Mouse (Mus musculus) forebrain, embryonic 16.5 days (tissue): ENCODE results near the gene Tnfrsf11a. TPM values are rescaled to one million over a fixed set of nuclear protein-coding genes. Genes with fewer than 3 reads are reported as not detected.
A peak's percentile ranks its signal among the peaks of the same experiment; 100 is the strongest.
"Not testable (repeated sequence)": the region's sequence is repeated elsewhere in the genome, so short reads cannot be mapped to it uniquely, and the experiment has no call there.

Experiments
- ATAC-seq: fragments of 200-750 bp; cut with Nextera tagmentation; 2 replicates; pipeline ENCODE4 v1.8.0; 2017; ENCODE audit warnings: mild to moderate bottlenecking, moderate library complexity
- H3K27ac ChIP-seq: fragments of 300-500 bp; sonication (generic); 2 replicates; pipeline ENCODE4 v1.5.1; 2014; ENCODE audit warnings: low read length, control low read depth
- H3K27me3 ChIP-seq: fragments of 300-500 bp; sonication (generic); replicated peaks from 2 replicates; pipeline ENCODE4 v1.6.1; 2014; ENCODE audit warnings: low read length; ENCODE audit not compliant: control insufficient read depth, insufficient read depth
- H3K36me3 ChIP-seq: fragments of 300-500 bp; sonication (generic); 2 replicates; pipeline ENCODE4 v1.6.1; 2014; ENCODE audit not compliant: control insufficient read depth, insufficient read depth
- H3K4me1 ChIP-seq: fragments of 300-500 bp; sonication (generic); replicated peaks from 2 replicates; pipeline ENCODE4 v1.6.1; 2014; ENCODE audit warnings: low read length; ENCODE audit not compliant: control insufficient read depth, insufficient read depth
- H3K4me2 ChIP-seq: fragments of 300-500 bp; sonication (generic); 2 replicates; pipeline ENCODE4 v1.6.1; 2014; ENCODE audit warnings: mild to moderate bottlenecking, low read length, control low read depth
- H3K4me3 ChIP-seq: fragments of 300-500 bp; sonication (generic); replicated peaks from 2 replicates; pipeline ENCODE4 v1.5.1; 2014; ENCODE audit warnings: mild to moderate bottlenecking, low read length, control low read depth
- H3K9ac ChIP-seq: fragments of 300-500 bp; sonication (generic); replicated peaks from 2 replicates; pipeline ENCODE4 v1.6.1; 2014; ENCODE audit warnings: low read depth, low read length, control low read depth
- H3K9me3 ChIP-seq: fragments of 300-500 bp; sonication (generic); 2 replicates; pipeline ENCODE4 v1.6.1; 2016; ENCODE audit warnings: low read length; ENCODE audit not compliant: control insufficient read depth
- WGBS: fragments of 180-500 bp; shearing (Covaris S2); extraction: QIAGEN DNeasy Blood & Tissue Kit; methylation state at CpG from one replicate; pipeline ENCODE4 v1.1.7; 2014; 5-methylcytosine and 5-hydroxymethylcytosine counted together
- polyA plus RNA-seq: library from polyadenylated mRNA; unstranded; fragments of >200 nt; fragmentation: Nextera tagmentation; extraction: Ambion mirVana; gene quantifications from 2 replicates; pipeline ENCODE4 v1.2.1, GENCODE M21; 2015

The Tnfrsf11a gene
- polyA plus RNA-seq, 1 experiment from 2014 or later, result 0.18 TPM

DNA sequence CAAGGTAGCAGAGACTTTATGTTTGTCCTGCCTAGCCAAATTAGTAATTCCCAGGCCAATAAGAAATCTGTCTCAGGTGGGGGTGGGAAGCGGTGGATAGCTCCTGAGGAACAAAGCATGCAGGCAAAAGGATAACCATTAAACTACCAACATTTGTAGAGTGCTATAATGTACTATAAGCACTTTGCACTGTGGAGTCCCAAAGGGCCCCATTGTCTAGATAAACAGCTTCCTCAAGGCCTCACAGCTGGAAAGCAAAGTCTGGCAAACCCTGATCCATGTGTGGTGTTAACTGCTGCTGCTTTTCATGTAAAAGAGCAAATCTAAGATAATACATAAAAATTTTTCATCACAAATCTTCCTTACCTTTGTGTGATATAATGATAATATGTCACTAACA is 27.6 kb upstream of the Tnfrsf11a start:
- Histone ChIP-seq H3K9me3 (no peaks in the 10 kb centered on the region), H3K4me1 (no peaks in the 10 kb centered on the region), H3K4me3 (no peak overlapping the region), H3K27me3 (no peaks in the 10 kb centered on the region), H3K4me2 (no peak overlapping the region), H3K27ac (no peak overlapping the region), H3K9ac (no peak overlapping the region), H3K36me3 (peaks cover 17% of the 10 kb centered on the region)
- 91% methylated on average over 1 of the region's 1 CpGs for WGBS
- ATAC-seq, result no peak

GRCm38 (mm10) chr1:105758798-105759197 is 21.7 kb upstream of the Tnfrsf11a start:
- no peak overlapping the region for H3K4me3 ChIP-seq
- H3K27me3 ChIP-seq, result no peaks in the 10 kb centered on the region
- no peak; the same call in 1 of the 2 replicates for ATAC-seq
- H3K36me3 ChIP-seq, result no peaks in the 10 kb centered on the region
- H3K9me3 ChIP-seq, result 0 out of 2 replicates have a peak, but pooled peaks cover 2% of the 10 kb centered on the region
- no peak overlapping the region for H3K4me2 ChIP-seq
- H3K4me1 ChIP-seq, result no peaks in the 10 kb centered on the region
- 90% methylated on average over 4 of the region's 4 CpGs for WGBS
- no peak overlapping the region for H3K9ac ChIP-seq
- no peak overlapping the region for H3K27ac ChIP-seq

DNA sequence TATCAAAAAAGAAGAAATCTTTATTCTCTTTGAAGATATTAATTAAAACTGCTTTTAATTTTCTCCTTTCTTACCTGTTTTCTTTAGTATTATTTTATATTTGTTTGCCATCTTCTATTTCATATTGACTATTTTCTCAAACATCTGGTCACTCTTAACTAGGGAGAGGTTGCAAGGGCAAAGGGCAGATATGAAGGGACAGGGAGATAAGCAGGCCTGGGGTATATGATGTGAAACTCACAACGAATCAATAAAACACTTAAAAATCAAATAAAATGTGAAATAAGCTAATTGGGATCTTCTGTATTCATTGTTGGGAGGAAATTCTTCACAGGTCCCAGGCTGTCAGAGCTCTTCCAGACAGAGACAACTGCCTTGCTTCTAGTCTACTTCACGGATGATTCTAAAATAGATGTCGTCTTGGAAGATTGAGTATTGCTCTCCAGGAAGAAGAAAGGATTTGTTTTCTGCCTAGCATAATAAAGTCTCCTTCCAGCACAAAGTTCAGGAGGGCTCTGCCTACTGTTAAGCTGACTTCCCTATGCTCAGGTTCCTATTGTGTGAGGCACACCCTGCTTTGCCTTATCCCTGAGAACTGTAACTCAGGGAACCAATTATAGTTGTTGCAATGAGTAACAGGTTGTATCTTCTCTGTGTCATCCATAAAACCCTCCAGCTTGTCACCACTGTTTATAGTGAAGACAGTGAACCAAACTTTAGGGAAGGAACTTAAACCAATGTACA is 20.9 kb upstream of the Tnfrsf11a start:
- no peak overlapping the region for H3K4me3 ChIP-seq
- H3K9ac ChIP-seq, result no peak overlapping the region
- no peak overlapping the region for H3K27ac ChIP-seq
- no peak for ATAC-seq
- H3K4me1 ChIP-seq, result no peaks in the 10 kb centered on the region
- H3K36me3 ChIP-seq, result no peaks in the 10 kb centered on the region
- 0 out of 2 replicates have a peak, but pooled peaks cover 2% of the 10 kb centered on the region for H3K9me3 ChIP-seq
- no peak overlapping the region for H3K4me2 ChIP-seq
- H3K27me3 ChIP-seq, result no peaks in the 10 kb centered on the region
- WGBS, result 85% methylated on average over 3 of the region's 3 CpGs

DNA sequence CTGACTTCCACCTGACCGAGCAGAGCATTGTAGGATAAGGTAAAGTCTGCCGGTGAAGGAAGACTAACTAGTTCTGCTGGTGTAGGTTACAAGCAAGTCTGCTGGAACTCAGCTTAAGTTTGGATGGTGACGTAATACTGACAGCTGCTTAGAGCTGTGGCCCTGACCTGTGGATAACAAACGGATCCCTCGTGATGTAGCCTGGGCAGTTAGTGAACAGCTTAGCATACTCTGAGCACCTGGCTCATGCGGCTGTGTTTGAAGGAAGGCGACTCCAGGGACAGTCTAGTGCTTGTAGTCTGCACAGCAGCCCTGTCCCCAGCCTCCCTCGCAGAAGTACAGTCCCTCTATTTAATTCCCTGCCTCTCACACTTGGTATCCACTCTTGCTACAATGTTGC is 14.9 kb upstream of the Tnfrsf11a start:
- Histone ChIP-seq H3K9ac (no peak overlapping the region), H3K4me2 (no peak overlapping the region), H3K27ac (no peak overlapping the region), H3K36me3 (no peaks in the 10 kb centered on the region), H3K4me1 (no peaks in the 10 kb centered on the region), H3K4me3 (no peak overlapping the region), H3K27me3 (no peaks in the 10 kb centered on the region), H3K9me3 (0 out of 2 replicates have a peak, but pooled peaks cover 2% of the 10 kb centered on the region)
- ATAC-seq, result no peak
- 74% methylated on average over 8 of the region's 8 CpGs for WGBS

DNA sequence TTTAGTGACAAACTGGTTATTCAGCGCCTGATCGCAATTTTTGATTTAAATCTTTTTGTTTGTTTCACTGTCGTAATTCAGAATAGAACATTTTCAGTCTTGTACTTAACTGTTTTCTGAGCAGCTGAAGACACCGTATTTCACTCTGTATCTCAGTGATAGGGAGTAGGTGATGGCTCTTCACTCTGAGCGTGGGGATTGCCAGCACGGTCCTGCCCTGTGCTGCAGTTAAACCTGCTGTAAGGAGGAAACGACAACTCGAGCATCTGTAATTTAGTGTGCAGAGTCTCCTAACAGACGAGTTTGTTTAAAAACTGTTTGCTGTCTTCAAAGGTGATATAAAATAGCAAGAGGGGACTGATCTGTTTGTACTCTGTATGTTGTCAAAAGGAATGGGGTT is 14.4 kb upstream of the Tnfrsf11a start:
- H3K27ac ChIP-seq, H3K9me3 ChIP-seq: not testable (repeated sequence)
- 89% methylated on average over 9 of the region's 9 CpGs for WGBS

DNA sequence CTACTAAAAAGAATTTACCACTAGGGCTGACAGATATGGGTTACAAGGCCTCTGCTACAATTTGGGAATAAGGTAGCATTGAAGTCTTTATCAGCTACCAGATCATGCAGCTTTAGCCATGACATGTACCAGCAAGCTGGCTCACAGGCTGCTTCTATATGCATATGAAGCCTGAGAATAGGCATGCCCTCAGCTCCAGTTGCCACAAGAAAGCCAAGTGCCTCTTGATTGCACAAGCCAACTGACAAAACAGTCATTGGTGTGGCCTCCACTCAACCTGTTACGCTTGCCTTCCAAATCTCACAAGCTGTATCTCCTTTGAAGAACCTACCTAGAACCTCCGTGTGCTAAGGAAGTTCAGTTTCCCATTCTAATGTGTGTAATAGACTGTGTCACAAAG is 12.1 kb upstream of the Tnfrsf11a start:
- Histone ChIP-seq H3K27me3 (no peaks in the 10 kb centered on the region), H3K4me2 (no peak overlapping the region), H3K9me3 (no peaks in the 10 kb centered on the region), H3K4me3 (no peak overlapping the region), H3K27ac (no peak overlapping the region), H3K4me1 (no peaks in the 10 kb centered on the region), H3K36me3 (no peaks in the 10 kb centered on the region), H3K9ac (no peak overlapping the region)
- ATAC-seq, result no peak
- WGBS, result 85% methylated on average over 2 of the region's 2 CpGs

More for the DNA sequence above, 14.4 kb upstream of the Tnfrsf11a start:
- not testable (repeated sequence) for H3K9ac ChIP-seq, H3K4me2 ChIP-seq, ATAC-seq, H3K27me3 ChIP-seq, H3K4me1 ChIP-seq, H3K4me3 ChIP-seq, H3K36me3 ChIP-seq

GRCm38 (mm10) chr1:105770685-105771084 is 9.8 kb upstream of the Tnfrsf11a start:
- no peaks in the 10 kb centered on the region for H3K27me3 ChIP-seq
- H3K36me3 ChIP-seq, result no peaks in the 10 kb centered on the region
- no peak for ATAC-seq
- H3K27ac ChIP-seq, result no peak overlapping the region
- no peak overlapping the region for H3K4me3 ChIP-seq
- no peaks in the 10 kb centered on the region for H3K4me1 ChIP-seq
- H3K9me3 ChIP-seq, result no peaks in the 10 kb centered on the region
- WGBS, result 83% methylated on average over 2 of the region's 2 CpGs
- H3K9ac ChIP-seq, result no peak overlapping the region
- H3K4me2 ChIP-seq, result no peak overlapping the region

GRCm38 (mm10) chr1:105776426-105776825 is 4.1 kb upstream of the Tnfrsf11a start:
- WGBS, result 88% methylated on average over 4 of the region's 4 CpGs
- ATAC-seq, result no peak

DNA sequence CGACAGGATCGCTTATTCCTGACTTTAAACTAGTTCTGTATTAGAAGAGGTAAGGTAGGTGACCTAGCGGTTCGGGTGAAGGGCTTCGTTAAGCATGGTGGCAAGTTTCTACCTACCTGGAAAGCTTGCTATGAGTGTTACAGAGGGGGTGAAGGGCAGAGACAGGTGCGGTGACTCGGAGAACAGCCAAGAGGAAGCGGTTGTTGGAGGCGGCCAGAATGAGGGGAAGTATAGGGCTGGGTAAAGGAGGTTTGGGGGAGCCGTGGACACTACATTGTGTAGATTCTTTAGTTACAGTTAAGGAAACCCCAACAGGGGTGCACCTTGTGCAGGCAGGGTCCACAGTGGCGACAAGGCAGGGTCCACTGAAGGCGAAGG is 450 bp upstream of the Tnfrsf11a start:
- Histone ChIP-seq H3K27ac (no peak overlapping the region), H3K4me3 (peak overlapping the region; percentile 47), H3K27me3 (peaks cover 11% of the 10 kb centered on the region), H3K36me3 (no peaks in the 10 kb centered on the region), H3K9me3 (no peaks in the 10 kb centered on the region), H3K9ac (peak overlapping the region; percentile 52), H3K4me1 (peaks cover 6% of the 10 kb centered on the region), H3K4me2 (peak overlapping the region; percentile 67)
- peak; percentile 39; the same call in 1 of the 2 replicates for ATAC-seq
- 34% methylated on average over 12 of the region's 12 CpGs for WGBS

More at GRCm38 (mm10) chr1:105776426-105776825, 4.1 kb upstream of the Tnfrsf11a start:
- Histone ChIP-seq H3K4me2 (no peak overlapping the region), H3K36me3 (no peaks in the 10 kb centered on the region), H3K27me3 (peaks cover 6% of the 10 kb centered on the region), H3K4me3 (no peak overlapping the region), H3K27ac (no peak overlapping the region), H3K9me3 (no peaks in the 10 kb centered on the region), H3K4me1 (peaks cover 6% of the 10 kb centered on the region), H3K9ac (no peak overlapping the region)
